Mouse (Mus musculus): ENCODE results near the gene Gng4. TPM values are rescaled to one million over a fixed set of nuclear protein-coding genes. Genes with fewer than 3 reads are reported as not detected.
A peak's percentile ranks its signal among the peaks of the same experiment; 100 is the strongest.
"Not testable (repeated sequence)": the region's sequence is repeated elsewhere in the genome, so short reads cannot be mapped to it uniquely, and the experiment has no call there.

The Gng4 gene
- polyA plus RNA-seq, 1 experiment from 2014 or later, result 17.2 TPM

- Histone ChIP-seq H3K27me3 (peaks cover 39% of the 10 kb centered on the region), H3K4me3 (replicated peaks) (peak overlapping the region; percentile 56), H3K36me3 (no peaks in the 10 kb centered on the region), H3K27ac (replicated peaks) (no peak overlapping the region), H3K9me3 (replicated peaks) (no peaks in the 10 kb centered on the region), H3K4me1 (peaks cover 21% of the 10 kb centered on the region), H3K4me2 (replicated peaks) (peak overlapping the region; percentile 98), H3K9ac (no peak overlapping the region)
- no peak for ATAC-seq (ENCODE audit: insufficient number of reproducible peaks, low FRiP score, low TSS enrichment, low read depth)
- 2% methylated on average over 30 of the region's 30 CpGs for WGBS
Observed at GRCm38 (mm10) chr13:13784981-13785783, 1.3 kb downstream of the Gng4 start.

GRCm38 (mm10) chr13:13786971-13787370 is 3.1 kb downstream of the Gng4 start:
- Histone ChIP-seq H3K4me2 (replicated peaks) (no peak overlapping the region), H3K27ac (replicated peaks) (no peak overlapping the region), H3K9ac (no peak overlapping the region), H3K9me3 (replicated peaks) (no peaks in the 10 kb centered on the region), H3K4me1 (peaks cover 21% of the 10 kb centered on the region), H3K36me3 (no peaks in the 10 kb centered on the region), H3K27me3 (peaks cover 35% of the 10 kb centered on the region), H3K4me3 (replicated peaks) (no peak overlapping the region)
- 89% methylated on average over 6 of the region's 6 CpGs for WGBS
- ATAC-seq (ENCODE audit: insufficient number of reproducible peaks, low FRiP score, low TSS enrichment, low read depth), result no peak

GRCm38 (mm10) chr13:13788070-13788469 is 4.2 kb downstream of the Gng4 start:
- Histone ChIP-seq H3K4me1 (peaks cover 21% of the 10 kb centered on the region), H3K27ac (replicated peaks) (no peak overlapping the region), H3K36me3 (no peaks in the 10 kb centered on the region), H3K27me3 (peaks cover 32% of the 10 kb centered on the region), H3K4me2 (replicated peaks) (no peak overlapping the region), H3K9me3 (replicated peaks) (no peaks in the 10 kb centered on the region), H3K9ac (no peak overlapping the region), H3K4me3 (replicated peaks) (no peak overlapping the region)
- 88% methylated on average over 4 of the region's 4 CpGs for WGBS
- no peak for ATAC-seq (ENCODE audit: insufficient number of reproducible peaks, low FRiP score, low TSS enrichment, low read depth)

- Histone ChIP-seq H3K27ac (replicated peaks) (no peak overlapping the region), H3K9me3 (replicated peaks) (no peaks in the 10 kb centered on the region), H3K27me3 (no peaks in the 10 kb centered on the region), H3K4me2 (replicated peaks) (no peak overlapping the region), H3K4me1 (no peaks in the 10 kb centered on the region), H3K36me3 (no peaks in the 10 kb centered on the region), H3K4me3 (replicated peaks) (no peak overlapping the region), H3K9ac (no peak overlapping the region)
- WGBS, result 84% methylated on average over 3 of the region's 3 CpGs
- ATAC-seq (ENCODE audit: insufficient number of reproducible peaks, low FRiP score, low TSS enrichment, low read depth), result no peak
Observed at GRCm38 (mm10) chr13:13791981-13792380, 8.1 kb downstream of the Gng4 start.

GRCm38 (mm10) chr13:13795166-13795832 is 11.4 kb downstream of the Gng4 start:
- Histone ChIP-seq H3K36me3 (no peaks in the 10 kb centered on the region), H3K9me3 (replicated peaks) (no peaks in the 10 kb centered on the region), H3K4me2 (replicated peaks) (no peak overlapping the region), H3K27ac (replicated peaks) (no peak overlapping the region), H3K27me3 (no peaks in the 10 kb centered on the region), H3K4me3 (replicated peaks) (no peak overlapping the region), H3K4me1 (no peaks in the 10 kb centered on the region), H3K9ac (no peak overlapping the region)
- no peak for ATAC-seq (ENCODE audit: insufficient number of reproducible peaks, low FRiP score, low TSS enrichment, low read depth)
- WGBS, result 30% methylated on average over 5 of the region's 5 CpGs

GRCm38 (mm10) chr13:13796082-13796481 is 12.2 kb downstream of the Gng4 start:
- no peak for ATAC-seq (ENCODE audit: insufficient number of reproducible peaks, low FRiP score, low TSS enrichment, low read depth)
- no peak overlapping the region for H3K4me2 ChIP-seq (replicated peaks)
- no peak overlapping the region for H3K27ac ChIP-seq (replicated peaks)
- WGBS, result 94% methylated on average over 1 of the region's 1 CpGs
- H3K27me3 ChIP-seq, result no peaks in the 10 kb centered on the region
- no peaks in the 10 kb centered on the region for H3K9me3 ChIP-seq (replicated peaks)
- H3K9ac ChIP-seq, result no peak overlapping the region
- H3K4me1 ChIP-seq, result no peaks in the 10 kb centered on the region
- H3K36me3 ChIP-seq, result no peaks in the 10 kb centered on the region
- H3K4me3 ChIP-seq (replicated peaks), result no peak overlapping the region

GRCm38 (mm10) chr13:13797816-13798215 is 14.0 kb downstream of the Gng4 start:
- not testable (repeated sequence) for H3K4me3 ChIP-seq (replicated peaks); H3K27me3 ChIP-seq; H3K36me3 ChIP-seq; ATAC-seq (ENCODE audit: insufficient number of reproducible peaks, low FRiP score, low TSS enrichment, low read depth); H3K4me2 ChIP-seq (replicated peaks); H3K9ac ChIP-seq; H3K27ac ChIP-seq (replicated peaks); H3K4me1 ChIP-seq; H3K9me3 ChIP-seq (replicated peaks)
- 88% methylated on average over 12 of the region's 12 CpGs for WGBS

GRCm38 (mm10) chr13:13798775-13799174 is 14.9 kb downstream of the Gng4 start:
- Histone ChIP-seq H3K4me2 (replicated peaks) (no peak overlapping the region), H3K36me3 (no peaks in the 10 kb centered on the region), H3K9me3 (replicated peaks) (no peaks in the 10 kb centered on the region), H3K4me1 (no peaks in the 10 kb centered on the region), H3K27me3 (no peaks in the 10 kb centered on the region), H3K4me3 (replicated peaks) (no peak overlapping the region), H3K9ac (no peak overlapping the region), H3K27ac (replicated peaks) (no peak overlapping the region)
- no peak for ATAC-seq (ENCODE audit: insufficient number of reproducible peaks, low FRiP score, low TSS enrichment, low read depth)
- 85% methylated on average over 8 of the region's 8 CpGs for WGBS

- H3K4me3 ChIP-seq (replicated peaks), result no peak overlapping the region
- H3K27me3 ChIP-seq, result no peaks in the 10 kb centered on the region
- no peak overlapping the region for H3K4me2 ChIP-seq (replicated peaks)
- no peaks in the 10 kb centered on the region for H3K36me3 ChIP-seq
- H3K27ac ChIP-seq (replicated peaks), result no peak overlapping the region
- H3K9ac ChIP-seq, result no peak overlapping the region
- no peaks in the 10 kb centered on the region for H3K9me3 ChIP-seq (replicated peaks)
- H3K4me1 ChIP-seq, result peaks cover 6% of the 10 kb centered on the region; the same call in 1 of the 2 replicates
- 0 out of 2 replicates have a peak, but pooled peaks have one; percentile 29 for ATAC-seq (ENCODE audit: insufficient number of reproducible peaks, low FRiP score, low TSS enrichment, low read depth)
- WGBS, result 31% methylated on average over 11 of the region's 11 CpGs
Observed at GRCm38 (mm10) chr13:13808337-13809132, 24.7 kb downstream of the Gng4 start.

GRCm38 (mm10) chr13:13810885-13811284 is 27.0 kb downstream of the Gng4 start:
- 81% methylated on average over 7 of the region's 7 CpGs for WGBS
- Histone ChIP-seq H3K27ac (replicated peaks) (no peak overlapping the region), H3K9ac (no peak overlapping the region), H3K4me2 (replicated peaks) (no peak overlapping the region), H3K27me3 (no peaks in the 10 kb centered on the region), H3K4me3 (replicated peaks) (no peak overlapping the region), H3K36me3 (no peaks in the 10 kb centered on the region), H3K9me3 (replicated peaks) (no peaks in the 10 kb centered on the region), H3K4me1 (peaks cover 6% of the 10 kb centered on the region; the same call in 1 of the 2 replicates)
- ATAC-seq (ENCODE audit: insufficient number of reproducible peaks, low FRiP score, low TSS enrichment, low read depth), result no peak

GRCm38 (mm10) chr13:13818696-13819095 is 34.8 kb downstream of the Gng4 start:
- Histone ChIP-seq H3K4me1 (no peaks in the 10 kb centered on the region), H3K27ac (replicated peaks) (no peak overlapping the region), H3K36me3 (no peaks in the 10 kb centered on the region), H3K9me3 (replicated peaks) (no peaks in the 10 kb centered on the region), H3K4me2 (replicated peaks) (no peak overlapping the region), H3K27me3 (no peaks in the 10 kb centered on the region), H3K4me3 (replicated peaks) (no peak overlapping the region), H3K9ac (no peak overlapping the region)
- no peak for ATAC-seq (ENCODE audit: insufficient number of reproducible peaks, low FRiP score, low TSS enrichment, low read depth)
- 86% methylated on average over 3 of the region's 3 CpGs for WGBS
